Mouse (Mus musculus) c-Kit-positive CD71-negative TER-119-negative erythroid progenitor cells, embryonic 14.5 days (primary cell): ENCODE results near the gene Tas2r143.

Source experiments
- DNase-seq: peaks from one replicate; pipeline ENCODE4 v3.0.0-alpha.2; 2013; ENCODE audit warnings: low read depth

Gene Tas2r143

GRCm38 (mm10) chr6:42365215-42365614 lies 34.8 kb upstream of the Tas2r143 start:
- no peak for DNase-seq

- DNase-seq, result no peak
Measured at GRCm38 (mm10) chr6:42369870-42370269, 30.2 kb upstream of the Tas2r143 start.

GRCm38 (mm10) chr6:42370630-42371363 lies 29.2 kb upstream of the Tas2r143 start:
- DNase-seq, result no peak

GRCm38 (mm10) chr6:42372001-42372400 lies 28.0 kb upstream of the Tas2r143 start:
- DNase-seq, result no peak

GRCm38 (mm10) chr6:42372421-42372815 lies 27.6 kb upstream of the Tas2r143 start:
- DNase-seq, result no peak

- DNase-seq, result no peak
Measured at GRCm38 (mm10) chr6:42372816-42373547, 27.1 kb upstream of the Tas2r143 start, which contains the start of gene Epha1. Epha1 (minus strand) TSS chr6:42373268.

- DNase-seq, result no peak
Measured at GRCm38 (mm10) chr6:42373669-42374430, 26.2 kb upstream of the Tas2r143 start.

GRCm38 (mm10) chr6:42374701-42375100 lies 25.3 kb upstream of the Tas2r143 start:
- DNase-seq, result no peak

- DNase-seq, result no peak
Measured at GRCm38 (mm10) chr6:42375131-42375530, 24.9 kb upstream of the Tas2r143 start.

- no peak for DNase-seq
Measured at GRCm38 (mm10) chr6:42376016-42376415, 24.0 kb upstream of the Tas2r143 start.

GRCm38 (mm10) chr6:42376504-42377019 lies 23.5 kb upstream of the Tas2r143 start:
- no peak for DNase-seq

GRCm38 (mm10) chr6:42377280-42377679 lies 22.8 kb upstream of the Tas2r143 start:
- no peak for DNase-seq

- no peak for DNase-seq
Measured at GRCm38 (mm10) chr6:42379551-42379950, 20.5 kb upstream of the Tas2r143 start.

- DNase-seq, result no peak
Measured at GRCm38 (mm10) chr6:42380416-42381144, 19.5 kb upstream of the Tas2r143 start.

- no peak for DNase-seq
Measured at GRCm38 (mm10) chr6:42381221-42381620, 18.8 kb upstream of the Tas2r143 start.

GRCm38 (mm10) chr6:42381916-42382381 lies 18.1 kb upstream of the Tas2r143 start:
- no peak for DNase-seq

- DNase-seq, result no peak
Measured at GRCm38 (mm10) chr6:42383360-42383759, 16.7 kb upstream of the Tas2r143 start.

GRCm38 (mm10) chr6:42385635-42386034 lies 14.4 kb upstream of the Tas2r143 start:
- DNase-seq, result no peak

- DNase-seq, result no peak
Measured at GRCm38 (mm10) chr6:42391796-42392330, 8.2 kb upstream of the Tas2r143 start.

- DNase-seq, result no peak
Measured at GRCm38 (mm10) chr6:42395960-42396809, 3.9 kb upstream of the Tas2r143 start.
